Mouse (Mus musculus) left cerebral cortex, adult 11 months (tissue): ENCODE data around the gene Entpd5.
"Not testable (repeated sequence)": the region's sequence is repeated elsewhere in the genome, so short reads cannot be mapped to it uniquely, and the experiment has no call there.

Experiments used
- DNase-seq: peaks from one replicate; pipeline ENCODE4 v3.0.0; 2022; ENCODE audit warnings: low spot score

The Entpd5 gene

DNA sequence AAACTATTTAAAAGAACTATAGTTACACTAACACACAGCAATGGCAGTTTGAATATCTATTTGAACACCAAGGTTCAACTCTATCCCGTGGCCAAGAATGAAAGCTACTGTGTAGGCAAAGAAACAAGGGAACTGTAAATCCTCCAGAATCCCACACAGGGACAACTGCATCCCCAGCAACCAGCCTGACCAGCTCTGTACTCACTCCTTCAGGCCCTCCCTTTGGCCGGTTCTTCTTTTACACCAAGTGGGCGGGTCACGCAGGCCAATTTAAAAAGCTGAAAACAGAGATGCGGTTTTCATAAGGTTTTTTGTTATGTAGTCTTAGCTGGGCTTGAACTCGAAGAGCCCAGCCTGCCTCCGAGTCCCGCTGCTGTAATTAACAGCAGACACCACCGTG lies 9.7 kb downstream of the Entpd5 start:
- no peak for DNase-seq

GRCm38 (mm10) chr12:84398629-84399028 lies 10.2 kb downstream of the Entpd5 start:
- no peak for DNase-seq

GRCm38 (mm10) chr12:84397685-84398084 lies 11.1 kb downstream of the Entpd5 start:
- no peak for DNase-seq

DNA sequence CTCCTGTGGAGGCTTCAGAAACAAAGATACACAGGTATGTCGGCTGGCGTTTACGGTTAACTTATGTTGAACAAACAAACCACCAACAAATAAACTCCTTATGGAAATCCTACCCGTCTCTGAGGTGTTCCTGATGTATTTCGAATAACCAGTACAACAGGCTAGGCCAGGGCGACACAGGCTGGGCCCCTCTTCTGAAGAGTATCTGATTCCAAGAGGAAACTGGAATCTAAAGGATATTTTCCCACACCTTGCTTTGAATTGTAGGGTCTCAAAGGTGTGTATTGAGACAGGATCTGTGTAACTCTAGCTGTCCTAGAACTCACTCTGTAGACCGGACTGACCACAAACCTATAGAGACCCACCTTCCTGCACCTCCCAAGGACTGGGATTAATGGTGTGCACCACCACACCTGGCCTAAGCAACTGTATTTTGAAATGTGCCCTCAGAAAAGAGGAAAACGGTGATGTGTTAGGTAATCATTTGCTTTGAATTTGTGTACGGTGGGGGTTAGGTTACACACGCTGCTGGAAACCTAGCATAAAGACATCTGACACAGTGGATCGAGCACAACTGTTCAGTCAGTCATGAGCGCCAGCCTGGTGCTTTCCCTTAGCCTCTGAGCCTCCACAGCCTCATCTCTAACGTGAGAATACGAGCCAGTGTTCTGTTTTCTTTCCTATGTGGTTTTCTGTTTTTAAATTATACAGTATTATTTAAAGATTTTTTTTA lies 11.7 kb downstream of the Entpd5 start:
- no peak for DNase-seq

GRCm38 (mm10) chr12:84393847-84394246 lies 15.0 kb downstream of the Entpd5 start:
- DNase-seq: no peak

DNA sequence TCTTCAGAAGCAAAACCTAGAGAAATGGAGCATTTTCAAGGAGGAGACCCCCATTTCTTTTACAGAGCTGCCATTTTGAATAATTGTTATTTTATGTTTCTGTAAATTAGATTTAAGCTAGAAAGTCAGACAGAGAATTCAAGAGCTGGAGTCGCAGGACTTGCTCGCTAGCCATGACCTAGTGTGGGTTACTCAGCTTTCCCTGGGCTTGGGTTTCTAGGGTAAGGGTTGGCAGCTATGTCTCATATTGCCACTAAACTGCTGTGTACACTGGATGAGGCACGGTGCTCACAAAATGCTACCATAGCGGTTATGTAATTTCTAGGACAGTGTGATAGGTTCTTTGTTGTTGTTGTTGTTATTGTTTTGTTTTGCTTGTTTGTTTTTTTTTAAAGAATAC lies 16.1 kb downstream of the Entpd5 start:
- no peak for DNase-seq

- no peak for DNase-seq
Observed at GRCm38 (mm10) chr12:84390336-84390735, 18.5 kb downstream of the Entpd5 start.

DNA sequence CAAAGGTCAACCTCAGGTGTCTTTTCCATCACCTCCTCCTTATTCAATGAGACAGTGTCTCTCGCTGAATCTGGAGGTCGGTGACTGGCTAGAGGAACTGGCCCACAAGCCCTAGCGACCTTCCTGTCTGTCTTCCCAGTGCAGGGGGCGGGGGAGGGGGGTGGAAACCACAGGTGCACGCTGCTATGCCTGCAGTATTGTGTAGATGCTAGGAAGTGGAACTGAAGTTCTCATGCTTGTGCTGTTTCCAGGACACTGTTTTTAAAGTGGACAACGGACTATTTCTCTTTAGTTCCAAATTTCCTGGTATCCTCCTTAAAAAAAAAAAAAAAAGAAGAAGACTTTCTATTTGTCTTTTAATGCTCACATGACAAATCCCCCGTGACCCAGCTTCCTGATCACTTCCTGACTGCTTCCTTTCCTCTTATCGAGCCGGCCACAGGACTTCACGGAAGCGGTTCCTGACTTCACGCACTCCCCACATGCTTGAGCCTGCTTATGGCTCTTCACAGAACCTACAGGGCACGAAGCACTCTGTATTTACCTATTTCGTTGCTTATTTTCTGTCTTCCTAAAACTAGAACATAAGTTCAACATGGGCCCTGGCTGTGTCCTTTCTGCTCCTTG lies 19.9 kb downstream of the Entpd5 start:
- no peak for DNase-seq

- DNase-seq: no peak
Observed at GRCm38 (mm10) chr12:84388097-84388496, 20.7 kb downstream of the Entpd5 start.

- no peak for DNase-seq
Observed at GRCm38 (mm10) chr12:84385408-84385807, 23.4 kb downstream of the Entpd5 start.

DNA sequence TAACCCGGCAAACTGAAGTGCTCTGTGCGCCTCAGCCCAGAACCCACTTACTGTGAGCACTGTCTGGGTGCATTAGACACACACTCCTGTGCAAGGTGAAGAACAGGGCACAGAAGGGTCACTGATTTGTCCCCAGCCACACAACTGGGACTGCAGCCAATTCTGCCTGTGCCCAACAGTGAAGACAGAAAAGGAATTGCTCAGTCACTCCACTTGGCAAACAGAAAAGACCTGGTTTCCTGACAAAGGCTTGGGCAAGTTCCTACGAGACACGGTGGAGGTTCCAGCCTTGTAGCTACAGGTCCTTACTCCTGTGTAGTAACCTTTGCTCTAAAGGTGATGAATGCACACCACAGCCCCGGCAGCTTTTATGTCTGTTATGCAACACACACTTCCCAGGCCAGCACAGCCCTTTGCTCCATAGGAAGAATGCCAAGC lies 24.2 kb downstream of the Entpd5 start:
- DNase-seq: no peak

GRCm38 (mm10) chr12:84382369-84382768 lies 26.5 kb downstream of the Entpd5 start:
- no peak for DNase-seq

DNA sequence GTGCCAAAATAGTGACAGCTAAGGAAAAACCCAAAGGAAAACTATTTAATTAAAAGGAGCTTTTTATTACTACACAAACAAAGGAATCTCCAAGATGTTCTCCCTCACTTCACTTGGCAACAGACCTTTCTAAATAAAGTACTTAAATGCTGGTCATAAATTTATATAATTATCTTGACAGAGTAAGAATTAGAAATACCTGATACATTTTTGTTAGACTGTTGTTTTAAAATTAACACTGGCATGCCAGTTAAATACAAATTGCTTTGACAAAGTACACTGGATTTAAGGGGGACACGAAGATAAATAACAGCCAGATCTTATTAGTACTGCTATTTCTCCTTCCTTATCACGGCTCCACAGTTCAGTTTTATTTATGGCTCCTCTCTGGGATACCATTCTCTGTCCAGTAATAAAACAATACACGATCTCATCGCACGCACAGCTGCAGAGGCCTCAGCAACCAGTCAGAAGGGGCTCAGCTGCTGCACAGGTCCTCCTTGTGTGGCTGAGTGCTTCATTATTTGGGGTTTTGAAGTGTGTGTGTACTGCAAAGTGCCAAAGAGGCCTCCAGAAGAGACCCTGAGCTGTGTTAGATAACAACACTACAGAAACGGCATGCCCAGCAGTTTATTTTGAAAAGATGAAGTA lies 34.9 kb downstream of the Entpd5 start:
- DNase-seq: no peak

DNA sequence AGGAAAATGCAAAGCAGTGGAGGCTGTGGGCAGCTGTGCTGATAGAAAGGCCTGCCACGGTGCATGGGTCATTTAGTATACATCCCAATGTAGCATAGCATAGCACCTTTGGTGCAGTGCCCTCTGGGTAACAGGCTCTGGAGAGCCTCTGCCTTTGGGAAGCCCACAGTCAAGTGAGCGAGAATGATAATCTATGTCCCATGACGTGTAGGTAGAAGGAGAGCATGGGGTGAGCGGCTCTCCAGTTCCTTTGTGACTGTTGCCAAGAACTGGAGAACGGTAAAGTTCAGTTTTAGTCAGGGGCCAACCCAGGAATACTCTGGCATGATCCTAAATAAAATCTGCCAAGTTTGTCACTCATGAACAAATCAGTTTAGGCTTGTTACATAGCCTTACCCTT lies 37.2 kb downstream of the Entpd5 start:
- no peak for DNase-seq

- no peak for DNase-seq
Observed at GRCm38 (mm10) chr12:84366971-84367370, 41.9 kb downstream of the Entpd5 start.

DNA sequence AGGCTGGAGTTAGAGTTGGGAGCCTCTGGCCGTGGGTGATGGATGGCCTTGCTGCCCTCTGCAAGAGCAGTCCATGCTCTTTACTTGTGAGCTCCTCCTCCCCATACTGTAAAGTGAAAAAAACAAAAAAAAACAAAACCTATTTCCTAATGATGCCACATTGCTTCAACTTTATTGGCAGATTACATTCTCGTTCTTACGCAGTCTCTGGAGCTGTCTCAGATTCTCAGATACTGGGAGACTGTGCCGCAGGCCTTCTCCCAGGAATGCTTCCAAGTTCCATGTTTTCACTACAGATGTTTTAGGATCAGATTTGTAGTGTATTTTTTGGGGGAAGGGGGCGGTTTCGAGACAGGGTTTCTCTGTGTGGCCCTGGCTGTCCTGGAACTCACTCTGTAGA lies 43.7 kb downstream of the Entpd5 start:
- DNase-seq: no peak

- no peak for DNase-seq
Observed at GRCm38 (mm10) chr12:84364291-84364690, 44.5 kb downstream of the Entpd5 start.

GRCm38 (mm10) chr12:84362872-84363271 lies 46.0 kb downstream of the Entpd5 start:
- no peak for DNase-seq

GRCm38 (mm10) chr12:84361555-84362489 lies 47.0 kb downstream of the Entpd5 start, which contains the start of the genes Coq6 and Fam161b:
TSS of gene Coq6 (plus strand) at chr12:84361657.
TSS of gene Fam161b (minus strand) at chr12:84361833.
- DNase-seq: peak; percentile 96

- DNase-seq: not testable (repeated sequence)
Observed at GRCm38 (mm10) chr12:84358699-84359098, 50.1 kb downstream of the Entpd5 start.

DNA sequence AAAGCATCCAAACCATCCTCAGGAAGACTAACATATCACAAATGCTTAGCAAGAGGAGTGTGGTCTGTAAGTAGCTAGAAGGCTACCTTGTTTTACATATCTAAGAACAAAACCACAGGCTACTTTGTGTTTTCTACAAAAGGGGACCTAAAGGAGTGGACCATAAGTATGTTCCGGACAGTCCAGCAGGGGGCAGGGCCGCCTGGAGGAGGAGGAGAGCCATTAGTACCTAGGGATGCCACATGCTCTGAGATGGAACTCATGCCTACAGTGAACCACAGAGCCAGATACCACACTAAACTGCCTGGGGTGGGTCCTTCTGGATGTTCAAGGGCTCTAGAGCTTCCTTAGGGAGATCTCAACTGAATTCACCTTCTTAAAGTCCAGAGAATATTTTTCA lies 61.6 kb downstream of the Entpd5 start:
- DNase-seq: no peak
